Mouse (Mus musculus) MEL (cell line): ENCODE data around the gene Scel. TPM values are rescaled to one million over a fixed set of nuclear protein-coding genes. Genes with fewer than 3 reads are reported as not detected.

ENCODE experiments used
- DNase-seq: peaks from one replicate; pipeline ENCODE4 v3.0.0; 2011; ENCODE audit warnings: low read depth, low spot score
- H3K27ac ChIP-seq: 2 replicates; pipeline ENCODE4 v1.5.1; 2012; ENCODE audit warnings: low read depth, mild to moderate bottlenecking, control low read depth, low read length, moderate library complexity; ENCODE audit not compliant: control insufficient read depth
- H3K27me3 ChIP-seq, 2 experiments: fragments of 150-350 bp in 1 of 2; sonication (generic) in 1 of 2; 2 replicates each; pipeline ENCODE4 v1.6.1; 2012; ENCODE audit warnings: low read length in 2 of 2, mild to moderate bottlenecking in 2 of 2, improper control_type of control experiment in 1 of 2, moderate library complexity in 1 of 2; ENCODE audit not compliant: insufficient read depth in 2 of 2, control insufficient read depth in 1 of 2
- H3K36me3 ChIP-seq, 2 experiments: 2 replicates each; pipeline ENCODE4 v1.6.1; 2012 to 2014; ENCODE audit warnings: low read length in 2 of 2, improper control_type of control experiment in 1 of 2, inconsistent platforms in 1 of 2, mild to moderate bottlenecking in 1 of 2; ENCODE audit not compliant: insufficient read depth in 2 of 2, control insufficient read depth in 1 of 2
- H3K4me1 ChIP-seq, 2 experiments: fragments of 150-350 bp in 1 of 2; sonication (generic) in 1 of 2; 2 replicates each; pipeline ENCODE4 v1.6.1; 2012; ENCODE audit warnings: low read length in 2 of 2, improper control_type of control experiment in 1 of 2, mild to moderate bottlenecking in 1 of 2; ENCODE audit not compliant: insufficient read depth in 2 of 2, control insufficient read depth in 1 of 2
- H3K4me3 ChIP-seq, 2 experiments: fragments of 150-350 bp in 1 of 2; sonication (generic) in 1 of 2; 2 replicates each; pipeline ENCODE4 v1.5.1; 2012; ENCODE audit warnings: low read depth in 2 of 2, low read length in 2 of 2, mild to moderate bottlenecking in 2 of 2, moderate library complexity in 2 of 2, control low read depth in 1 of 2, improper control_type of control experiment in 1 of 2; ENCODE audit not compliant: control insufficient read depth in 1 of 2, insufficient read depth in 1 of 2
- H3K79me2 ChIP-seq: 2 replicates; pipeline ENCODE4 v1.6.1; 2012; ENCODE audit warnings: mild to moderate bottlenecking, low read length, moderate library complexity; ENCODE audit not compliant: control insufficient read depth, poor library complexity, insufficient read depth
- H3K9ac ChIP-seq: 2 replicates; pipeline ENCODE4 v1.6.1; 2012; ENCODE audit warnings: low read depth, mild to moderate bottlenecking, control low read depth, low read length, moderate library complexity; ENCODE audit not compliant: control insufficient read depth, poor library complexity, severe bottlenecking
- H3K9me3 ChIP-seq: fragments of 150-350 bp; sonication (generic); replicated peaks from 2 replicates; pipeline ENCODE4 v1.6.1; 2012; ENCODE audit warnings: mild to moderate bottlenecking, low read length, improper control_type of control experiment, moderate library complexity; ENCODE audit not compliant: insufficient read depth
- ETS1 ChIP-seq: IDR thresholded peaks from 2 replicates; pipeline ENCODE4 v1.6.1; 2012; ENCODE audit warnings: low read depth, mild to moderate bottlenecking, inconsistent platforms, low read length, improper control_type of control experiment, moderate library complexity
- GATA1 ChIP-seq: IDR thresholded peaks from 2 replicates; pipeline ENCODE4 v1.6.1; 2011; ENCODE audit warnings: low read depth, low read length, improper control_type of control experiment
- MAFK ChIP-seq: IDR thresholded peaks from 2 replicates; pipeline ENCODE4 v1.6.1; 2011; ENCODE audit warnings: low read depth, mild to moderate bottlenecking, low read length, improper control_type of control experiment, borderline replicate concordance
- MAZ ChIP-seq: IDR thresholded peaks from 2 replicates; pipeline ENCODE4 v1.6.1; 2012; ENCODE audit warnings: low read depth, mild to moderate bottlenecking, inconsistent platforms, low read length, improper control_type of control experiment
- MXI1 ChIP-seq: IDR thresholded peaks from 2 replicates; pipeline ENCODE4 v1.6.1; 2011; ENCODE audit warnings: mild to moderate bottlenecking, low read depth, low read length, improper control_type of control experiment
- POLR2AphosphoS5 ChIP-seq: IDR thresholded peaks from 2 replicates; pipeline ENCODE4 v1.6.1; 2012; ENCODE audit warnings: low read depth, borderline replicate concordance, mild to moderate bottlenecking, inconsistent platforms, low read length, moderate library complexity, mixed read lengths
- SIN3A ChIP-seq: IDR thresholded peaks from 2 replicates; pipeline ENCODE4 v1.6.1; 2012; ENCODE audit warnings: low read length, improper control_type of control experiment, inconsistent platforms
- SMC3 ChIP-seq: IDR thresholded peaks from 2 replicates; pipeline ENCODE4 v1.6.1; 2011; ENCODE audit warnings: low read depth, low read length, improper control_type of control experiment
- TBP ChIP-seq: IDR thresholded peaks from 2 replicates; pipeline ENCODE4 v1.8.0; 2011; ENCODE audit warnings: low read depth, low read length, improper control_type of control experiment
- USF1 ChIP-seq: IDR thresholded peaks from 2 replicates; pipeline ENCODE4 v1.6.1; 2014; ENCODE audit warnings: low read depth, mild to moderate bottlenecking, inconsistent platforms, low read length, improper control_type of control experiment, moderate library complexity
- ZC3H11A ChIP-seq: IDR thresholded peaks from 2 replicates; pipeline ENCODE4 v1.6.1; 2012; ENCODE audit warnings: low read depth, mild to moderate bottlenecking, inconsistent platforms, low read length, improper control_type of control experiment
- ZNF384 ChIP-seq: IDR thresholded peaks from 2 replicates; pipeline ENCODE4 v1.6.1; 2012; ENCODE audit warnings: low read depth, mild to moderate bottlenecking, inconsistent platforms, low read length, improper control_type of control experiment
- polyA plus RNA-seq, 2 experiments: library from polyadenylated mRNA; stranded (reverse) in 1 of 2; unstranded in 1 of 2; fragments of >175 nt in 1 of 2; fragments of >200 nt in 1 of 2; gene quantifications; 2 replicates each; pipeline versions ENCODE4 v1.2.1 to v1.2.4; 2012; ENCODE audit warnings: low replicate concordance in 2 of 2, low read depth in 1 of 2; ENCODE audit not compliant: insufficient read length in 2 of 2, insufficient read depth in 1 of 2, missing spikeins in 1 of 2
- total RNA-seq: library from RNA; depleted of rRNA; stranded (reverse); fragments of 300-350 nt; gene quantifications from 2 replicates; pipeline ENCODE4 v1.2.3, GENCODE M21; 2012; rRNA removed

The Scel gene
- total and polyA plus RNA-seq, 3 experiments = not detected

DNA sequence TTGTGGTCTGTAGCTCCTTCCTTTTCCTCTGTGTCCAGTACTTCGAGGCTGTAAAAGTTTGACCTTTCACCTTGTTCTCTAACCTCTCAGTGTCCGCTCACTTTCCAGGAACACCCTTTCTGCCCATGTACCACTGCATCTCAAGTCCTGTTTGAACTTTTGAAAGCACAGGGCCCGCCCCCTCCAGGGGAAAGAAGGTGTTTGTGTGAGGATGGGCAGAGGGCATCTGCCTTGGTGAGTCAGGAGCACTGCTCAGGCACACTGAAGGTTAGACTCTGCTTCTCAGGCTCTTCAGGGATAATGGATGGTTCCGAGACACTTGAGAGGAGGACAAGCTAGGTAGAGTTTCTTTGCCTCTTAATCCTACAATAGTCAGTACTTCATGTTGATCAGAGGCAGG, 144.7 kb downstream of the Scel start:
- no peaks in the 10 kb centered on the region for H3K27me3 ChIP-seq
- no peaks in the 10 kb centered on the region for H3K9me3 ChIP-seq
- H3K4me3 ChIP-seq = no peak overlapping the region
- H3K79me2 ChIP-seq = no peaks in the 10 kb centered on the region
- H3K36me3 ChIP-seq = no peaks in the 10 kb centered on the region
- DNase-seq = no peak
- no peak for TF ChIP-seq GATA1
- no peak for TF ChIP-seq MXI1
- no peak for TF ChIP-seq POLR2AphosphoS5
- no peak for TF ChIP-seq MAFK
- TF ChIP-seq SIN3A = no peak
- no peak for TF ChIP-seq TBP
- TF ChIP-seq ETS1 = no peak
- TF ChIP-seq SMC3 = no peak
- no peak for TF ChIP-seq ZNF384
- no peak for TF ChIP-seq ZC3H11A
- no peak for TF ChIP-seq USF1
- no peak for TF ChIP-seq MAZ
- H3K9ac ChIP-seq = no peak overlapping the region
- no peak overlapping the region for H3K27ac ChIP-seq
- no peaks in the 10 kb centered on the region for H3K4me1 ChIP-seq

Other genes starting within 250 kb of the Scel start
- gene Mycbp2, start 166.5 kb upstream of the Scel start, total RNA-seq = 9.1 and 11.8 TPM in 2 replicates
- 10 to 100 TPM; 23.4 to 28.0 TPM for gene Mycbp2, start 166.5 kb upstream of the Scel start, polyA plus RNA-seq
- not detected in 2 replicates for gene Slain1, start 136.9 kb downstream of the Scel start, total RNA-seq
- not detected for gene Slain1, start 136.9 kb downstream of the Scel start, polyA plus RNA-seq